Mouse (Mus musculus): ENCODE measurements around the gene Gm45062. TPM values are rescaled to one million over a fixed set of nuclear protein-coding genes. Genes with fewer than 3 reads are reported as not detected.

Gm45062 gene
- polyA plus RNA-seq, 1 experiment from 2014 or later, result 6.9 TPM

DNA sequence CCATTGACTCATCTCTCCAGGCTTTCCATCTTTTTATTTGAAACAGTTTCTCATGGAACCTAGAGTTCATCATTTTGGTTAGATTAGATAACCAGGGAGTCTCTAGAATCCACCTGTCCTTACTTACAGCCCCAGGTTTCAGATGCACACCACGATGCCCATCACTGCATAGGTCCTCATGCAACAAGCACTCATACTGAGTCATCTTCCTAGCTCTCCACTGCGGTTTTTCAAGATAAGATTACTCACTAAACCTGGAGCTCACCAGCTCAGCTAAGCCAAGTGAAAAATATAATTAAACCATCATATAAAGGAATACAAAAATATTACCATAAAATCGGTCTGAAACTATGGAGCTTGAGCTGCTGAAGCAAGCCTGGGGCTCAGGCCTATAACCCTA is 324.6 kb downstream of the Gm45062 start:
- H3K4me1 ChIP-seq, result no peaks in the 10 kb centered on the region

DNA sequence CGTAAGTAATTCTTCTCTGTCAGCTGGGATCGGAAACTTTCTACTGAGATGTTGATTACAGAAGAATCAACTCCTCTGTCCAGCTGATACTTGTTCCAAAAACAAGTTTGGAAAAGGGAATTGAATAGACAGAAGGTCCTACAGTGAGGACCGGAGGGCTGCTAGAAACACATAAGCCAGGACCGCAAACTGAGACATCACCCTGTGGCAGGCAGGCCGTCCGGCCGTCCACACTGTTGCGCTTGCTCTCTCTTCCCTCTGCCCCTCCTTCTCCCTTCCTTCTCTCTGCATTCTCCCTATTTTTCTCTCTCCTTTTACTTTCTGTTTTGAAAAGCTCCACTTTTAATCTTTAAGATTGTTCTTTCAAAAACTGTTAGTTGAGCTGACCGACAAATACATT is 332.4 kb downstream of the Gm45062 start:
- H3K27ac ChIP-seq (replicated peaks), result no peak overlapping the region
- no peaks in the 10 kb centered on the region for H3K9me3 ChIP-seq
- H3K4me1 ChIP-seq, result no peaks in the 10 kb centered on the region
- no peak overlapping the region for H3K4me3 ChIP-seq
- H3K36me3 ChIP-seq (replicated peaks), result peaks cover 18% of the 10 kb centered on the region; the same call in 1 of the 2 replicates
- DNase-seq (ENCODE audit: low spot score), result no peak
- no peaks in the 10 kb centered on the region for H3K27me3 ChIP-seq (replicated peaks; ENCODE audit: low read depth, poor library complexity, severe bottlenecking)
- 90% methylated on average over 9 of the region's 9 CpGs for WGBS

More for the DNA sequence above, 324.6 kb downstream of the Gm45062 start:
- Histone ChIP-seq H3K4me3 (no peak overlapping the region), H3K27me3 (replicated peaks; ENCODE audit: low read depth, poor library complexity, severe bottlenecking) (no peaks in the 10 kb centered on the region), H3K27ac (replicated peaks) (no peak overlapping the region), H3K36me3 (replicated peaks) (peaks cover 15% of the 10 kb centered on the region; the same call in 1 of the 2 replicates), H3K9me3 (no peaks in the 10 kb centered on the region)
- DNase-seq (ENCODE audit: low spot score), result no peak
- WGBS, result 92% methylated on average over 3 of the region's 3 CpGs

DNA sequence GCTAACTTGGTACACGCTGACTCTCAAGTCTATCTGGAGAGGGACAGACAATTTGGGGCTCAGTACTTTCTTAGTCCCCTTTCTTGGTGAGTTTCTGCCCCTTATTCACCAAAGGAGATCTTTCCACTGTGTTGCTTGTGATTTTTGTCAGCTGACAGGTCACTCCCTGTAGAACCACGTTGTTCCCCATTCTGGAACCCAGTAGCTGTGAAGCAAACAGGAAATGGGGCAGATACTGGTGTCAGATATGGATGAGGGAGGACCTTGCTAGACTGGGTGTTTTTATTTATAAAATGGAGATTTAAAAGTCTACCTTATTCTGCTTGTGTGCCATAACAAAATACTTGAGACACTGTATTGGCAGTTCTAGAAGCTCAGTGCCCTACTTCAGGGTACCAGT is 358.1 kb downstream of the Gm45062 start:
- Histone ChIP-seq H3K4me3 (no peak overlapping the region), H3K27me3 (replicated peaks; ENCODE audit: low read depth, poor library complexity, severe bottlenecking) (no peaks in the 10 kb centered on the region), H3K9me3 (no peaks in the 10 kb centered on the region), H3K27ac (replicated peaks) (no peak overlapping the region), H3K36me3 (replicated peaks) (no peaks in the 10 kb centered on the region), H3K4me1 (no peaks in the 10 kb centered on the region)
- no peak for DNase-seq (ENCODE audit: low spot score)
- 74% methylated on average over 2 of the region's 2 CpGs for WGBS

DNA sequence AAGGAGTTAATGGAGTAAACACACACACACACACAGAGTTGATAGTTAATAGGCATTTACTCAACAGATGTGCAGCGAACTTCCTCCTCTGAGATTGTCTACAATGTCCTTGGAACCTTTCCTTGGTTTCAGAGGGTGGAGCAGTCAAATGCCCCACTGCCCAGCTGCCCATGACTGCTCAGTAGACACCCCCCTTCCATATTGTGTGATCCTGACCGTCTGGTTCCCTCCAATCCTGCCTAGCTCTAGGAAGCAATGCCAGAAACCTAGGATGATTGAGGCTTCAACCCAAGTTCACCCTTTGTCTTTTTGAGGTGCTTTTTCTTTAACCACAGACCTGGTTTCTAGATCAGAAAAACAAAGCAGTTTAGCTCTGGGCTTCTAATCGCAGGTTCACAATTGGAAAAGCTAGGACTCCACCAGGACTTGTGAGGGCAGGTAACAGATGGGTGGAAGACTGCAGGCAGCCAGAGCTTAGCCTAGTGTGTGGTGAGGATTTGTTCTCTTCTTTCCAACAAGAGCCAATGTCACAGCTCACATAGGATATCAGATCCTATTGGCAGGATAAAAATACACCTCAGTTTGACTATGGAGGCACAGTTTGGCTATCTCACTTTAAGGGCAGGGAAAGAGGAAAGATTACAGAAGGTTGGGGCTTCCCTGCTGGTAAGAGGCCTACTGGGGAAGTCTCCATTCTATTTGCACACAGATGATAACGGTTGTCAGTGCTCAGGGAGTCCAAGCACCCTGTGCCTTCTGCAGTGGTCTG is 360.5 kb downstream of the Gm45062 start:
- H3K4me1 ChIP-seq, result no peaks in the 10 kb centered on the region
- H3K27me3 ChIP-seq (replicated peaks; ENCODE audit: low read depth, poor library complexity, severe bottlenecking), result no peaks in the 10 kb centered on the region
- no peak overlapping the region for H3K27ac ChIP-seq (replicated peaks)
- no peaks in the 10 kb centered on the region for H3K9me3 ChIP-seq
- H3K4me3 ChIP-seq, result no peak overlapping the region
- no peaks in the 10 kb centered on the region for H3K36me3 ChIP-seq (replicated peaks)
- no peak for DNase-seq (ENCODE audit: low spot score)
- 83% methylated on average over 4 of the region's 4 CpGs for WGBS

DNA sequence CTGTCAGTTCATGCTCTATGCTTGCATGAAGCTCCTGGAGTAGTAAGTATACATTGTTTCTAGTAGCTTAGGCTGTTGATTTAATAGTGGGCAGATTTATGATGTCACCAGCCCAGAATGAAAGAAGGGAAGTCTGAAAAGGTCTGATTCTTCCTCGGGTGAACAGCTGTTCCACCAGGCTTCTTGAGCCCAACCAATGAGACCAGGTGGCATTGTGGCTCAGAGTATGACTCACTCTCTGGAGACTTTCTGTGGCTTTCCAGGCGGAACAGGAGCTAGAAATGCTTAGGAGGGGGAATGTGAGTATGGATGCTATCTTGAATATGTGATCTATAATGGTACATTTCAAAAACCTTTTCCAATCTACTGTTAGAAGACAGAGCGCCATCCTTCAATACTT is 363.8 kb downstream of the Gm45062 start:
- no peak for DNase-seq (ENCODE audit: low spot score)
- Histone ChIP-seq H3K4me3 (no peak overlapping the region), H3K36me3 (replicated peaks) (no peaks in the 10 kb centered on the region), H3K27ac (replicated peaks) (no peak overlapping the region), H3K27me3 (replicated peaks; ENCODE audit: low read depth, poor library complexity, severe bottlenecking) (no peaks in the 10 kb centered on the region), H3K9me3 (no peaks in the 10 kb centered on the region), H3K4me1 (no peaks in the 10 kb centered on the region)
- WGBS, result 82% methylated on average over 3 of the region's 3 CpGs

DNA sequence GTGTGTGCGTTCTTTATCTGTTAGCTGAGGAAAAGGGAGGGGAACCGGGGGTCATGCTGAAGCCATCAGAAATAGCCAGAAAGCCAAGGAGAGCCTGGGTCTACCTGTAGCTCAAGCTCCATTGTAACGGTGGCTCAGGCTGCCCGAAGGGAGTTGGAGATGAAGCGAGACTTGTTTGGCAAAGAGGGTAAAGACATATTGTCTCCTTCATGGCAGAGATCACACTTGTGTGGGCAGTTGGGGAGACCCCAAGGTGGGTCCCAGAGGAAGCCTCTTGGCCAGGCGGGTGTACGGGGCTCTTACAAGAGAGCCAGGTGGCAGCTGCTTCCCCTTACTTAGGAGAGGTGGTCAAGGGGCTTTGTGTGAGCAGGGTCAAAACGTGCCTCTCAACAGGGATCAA is 369.0 kb downstream of the Gm45062 start:
- no peak overlapping the region for H3K27ac ChIP-seq (replicated peaks)
- H3K9me3 ChIP-seq, result no peaks in the 10 kb centered on the region
- H3K36me3 ChIP-seq (replicated peaks), result no peaks in the 10 kb centered on the region
- H3K27me3 ChIP-seq (replicated peaks; ENCODE audit: low read depth, poor library complexity, severe bottlenecking), result no peaks in the 10 kb centered on the region
- no peak for DNase-seq (ENCODE audit: low spot score)
- H3K4me3 ChIP-seq, result no peak overlapping the region
- WGBS, result 91% methylated on average over 8 of the region's 8 CpGs
- H3K4me1 ChIP-seq, result no peaks in the 10 kb centered on the region

DNA sequence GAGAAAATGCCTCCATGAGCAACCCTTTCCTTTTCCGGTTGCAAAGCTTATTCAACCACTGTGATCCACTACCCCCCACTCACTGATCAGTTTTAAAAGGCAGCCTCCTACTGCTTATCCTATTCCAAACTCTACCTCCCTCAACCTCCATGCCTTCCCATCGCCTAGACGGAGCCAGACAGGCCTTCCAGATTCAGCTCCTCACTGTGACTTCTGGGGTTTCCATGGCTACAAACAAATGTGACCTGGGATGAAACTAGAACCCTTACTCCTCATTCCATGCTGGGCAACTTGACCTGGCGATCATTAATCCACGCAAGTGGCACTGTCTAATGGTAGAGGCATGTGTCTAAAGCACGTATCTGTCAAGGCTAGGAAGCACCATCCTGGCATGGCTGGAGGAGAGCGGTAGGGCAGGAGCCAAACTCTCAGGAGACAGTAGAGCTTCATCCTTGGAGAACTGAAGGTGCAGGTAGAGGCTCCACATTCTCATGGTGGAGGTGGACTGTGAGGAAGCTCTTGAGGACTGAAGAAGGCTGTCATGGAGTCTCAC is 369.5 kb downstream of the Gm45062 start:
- Histone ChIP-seq H3K4me1 (no peaks in the 10 kb centered on the region), H3K9me3 (no peaks in the 10 kb centered on the region), H3K27me3 (replicated peaks; ENCODE audit: low read depth, poor library complexity, severe bottlenecking) (no peaks in the 10 kb centered on the region), H3K27ac (replicated peaks) (no peak overlapping the region), H3K36me3 (replicated peaks) (no peaks in the 10 kb centered on the region), H3K4me3 (no peak overlapping the region)
- no peak for DNase-seq (ENCODE audit: low spot score)
- 90% methylated on average over 7 of the region's 7 CpGs for WGBS

DNA sequence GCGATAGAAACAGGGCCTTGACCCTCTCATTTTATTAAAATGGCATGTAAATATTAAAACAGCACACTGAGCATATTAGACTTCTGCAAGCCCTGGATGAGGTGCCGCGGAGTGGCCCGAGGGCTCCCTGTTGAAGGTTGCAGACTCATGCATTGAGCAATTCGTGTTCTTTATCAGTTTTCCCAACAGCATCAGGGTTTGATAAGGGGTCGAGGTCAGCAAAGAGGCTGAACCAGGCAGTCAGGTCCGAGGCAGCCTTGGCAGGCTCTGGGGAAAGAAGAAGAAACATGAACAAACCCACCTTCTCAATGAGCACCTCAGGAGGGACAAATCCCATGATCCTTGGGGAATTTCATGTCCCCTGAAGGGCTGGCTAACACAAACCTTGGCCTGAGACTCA is 371.3 kb downstream of the Gm45062 start:
- WGBS, result 87% methylated on average over 7 of the region's 7 CpGs
- Histone ChIP-seq H3K9me3 (no peaks in the 10 kb centered on the region), H3K4me3 (no peak overlapping the region), H3K36me3 (replicated peaks) (no peaks in the 10 kb centered on the region), H3K27ac (replicated peaks) (no peak overlapping the region), H3K27me3 (replicated peaks; ENCODE audit: low read depth, poor library complexity, severe bottlenecking) (no peaks in the 10 kb centered on the region), H3K4me1 (no peaks in the 10 kb centered on the region)
- DNase-seq (ENCODE audit: low spot score), result no peak

DNA sequence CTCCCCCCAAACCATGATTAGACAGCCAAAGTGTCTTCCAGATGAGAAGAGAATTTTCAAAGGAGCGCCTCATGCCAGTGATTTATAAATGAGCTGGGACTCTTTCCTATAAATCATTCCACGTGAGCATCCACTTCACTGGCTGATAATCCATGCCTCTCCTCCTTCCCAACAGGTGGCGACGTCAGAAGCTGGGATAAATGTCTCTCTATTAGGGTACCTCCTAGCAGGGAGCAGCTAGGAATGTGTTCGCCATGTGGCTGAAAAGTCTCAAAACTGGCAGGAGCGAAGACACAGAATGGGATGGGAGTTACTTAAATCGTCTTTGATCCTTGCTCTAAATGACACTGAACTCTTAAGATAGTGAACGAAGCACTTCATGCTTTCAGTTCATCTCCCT is 372.1 kb downstream of the Gm45062 start:
- Histone ChIP-seq H3K4me1 (no peaks in the 10 kb centered on the region), H3K4me3 (no peak overlapping the region), H3K36me3 (replicated peaks) (no peaks in the 10 kb centered on the region), H3K9me3 (no peaks in the 10 kb centered on the region), H3K27me3 (replicated peaks; ENCODE audit: low read depth, poor library complexity, severe bottlenecking) (no peaks in the 10 kb centered on the region), H3K27ac (replicated peaks) (no peak overlapping the region)
- 85% methylated on average over 8 of the region's 8 CpGs for WGBS
- no peak for DNase-seq (ENCODE audit: low spot score)

DNA sequence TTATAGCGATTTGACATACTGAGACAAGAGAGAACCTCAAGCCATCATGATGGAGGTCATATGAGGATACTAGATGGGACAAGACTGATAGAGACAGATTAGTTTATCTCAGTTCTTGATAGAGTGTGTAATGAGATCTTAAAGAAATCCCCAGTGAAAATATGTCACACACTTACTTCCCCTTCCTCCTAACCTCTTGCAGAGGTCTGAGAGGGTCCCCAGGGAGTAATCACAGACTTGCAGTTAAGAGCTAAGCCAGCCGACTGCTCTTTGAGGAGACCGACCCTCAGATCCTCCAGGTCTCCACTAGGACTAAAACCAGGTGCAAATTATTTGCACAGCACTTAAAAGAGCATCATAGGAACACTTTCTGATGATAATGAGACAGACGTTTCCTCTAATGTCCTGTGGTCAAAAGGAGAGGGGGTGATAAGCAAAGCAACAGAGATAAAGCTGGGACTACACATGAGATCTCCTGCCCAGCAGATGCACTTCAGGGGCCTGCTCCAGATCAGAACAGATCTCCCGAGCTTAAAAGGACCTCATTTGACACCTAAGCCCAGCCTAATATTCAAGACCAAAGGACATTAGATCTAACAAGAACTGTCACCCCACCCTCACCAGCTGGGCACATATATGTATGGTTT is 372.9 kb downstream of the Gm45062 start:
- Histone ChIP-seq H3K36me3 (replicated peaks) (no peaks in the 10 kb centered on the region), H3K27ac (replicated peaks) (no peak overlapping the region), H3K27me3 (replicated peaks; ENCODE audit: low read depth, poor library complexity, severe bottlenecking) (no peaks in the 10 kb centered on the region), H3K9me3 (no peaks in the 10 kb centered on the region), H3K4me3 (no peak overlapping the region), H3K4me1 (no peaks in the 10 kb centered on the region)
- 64% methylated on average over 5 of the region's 5 CpGs for WGBS
- no peak for DNase-seq (ENCODE audit: low spot score)

DNA sequence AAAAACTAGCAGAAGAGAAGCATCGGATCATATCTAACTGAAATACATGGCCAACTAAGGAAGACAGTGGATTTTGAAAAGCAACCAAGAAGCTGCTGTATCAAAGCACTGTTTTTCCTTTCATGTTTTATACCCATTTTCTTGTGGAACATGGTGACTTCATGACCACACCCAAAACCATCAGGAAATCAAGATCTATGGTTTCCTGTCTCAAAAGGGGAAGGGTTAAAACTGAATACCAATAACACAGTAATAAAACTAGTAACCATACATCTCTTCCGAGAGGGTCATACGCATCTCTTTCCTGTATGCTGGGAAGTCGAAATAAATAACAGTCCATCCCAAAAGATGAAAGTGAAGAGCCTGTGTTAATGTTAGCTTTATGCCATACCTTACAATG is 373.5 kb downstream of the Gm45062 start:
- H3K4me1 ChIP-seq, result no peaks in the 10 kb centered on the region
- H3K9me3 ChIP-seq, result no peaks in the 10 kb centered on the region
- H3K4me3 ChIP-seq, result no peak overlapping the region
- H3K27ac ChIP-seq (replicated peaks), result no peak overlapping the region
- 92% methylated on average over 4 of the region's 4 CpGs for WGBS
- DNase-seq (ENCODE audit: low spot score), result no peak
- no peaks in the 10 kb centered on the region for H3K36me3 ChIP-seq (replicated peaks)
- H3K27me3 ChIP-seq (replicated peaks; ENCODE audit: low read depth, poor library complexity, severe bottlenecking), result no peaks in the 10 kb centered on the region

DNA sequence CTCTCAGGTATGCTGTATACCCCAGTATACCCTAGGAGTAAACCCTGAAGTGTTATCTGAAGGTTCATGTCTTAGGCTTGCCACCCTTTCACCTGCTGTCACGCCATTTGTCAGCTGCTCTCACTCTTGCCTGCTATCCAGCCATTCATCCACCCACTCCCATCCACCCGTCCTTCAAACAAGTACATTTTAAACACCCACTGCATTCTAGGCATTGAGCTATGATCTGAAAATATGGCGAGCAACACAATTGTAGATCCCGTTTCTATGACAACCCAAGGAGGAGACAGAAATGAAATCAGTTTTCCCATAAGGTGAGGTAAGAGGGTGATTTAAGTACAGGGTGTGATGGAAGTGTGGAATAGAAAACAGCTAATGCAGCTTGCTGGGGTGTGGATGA is 378.9 kb downstream of the Gm45062 start:
- Histone ChIP-seq H3K9me3 (no peaks in the 10 kb centered on the region), H3K27ac (replicated peaks) (no peak overlapping the region), H3K4me3 (no peak overlapping the region), H3K36me3 (replicated peaks) (no peaks in the 10 kb centered on the region), H3K27me3 (replicated peaks; ENCODE audit: low read depth, poor library complexity, severe bottlenecking) (no peaks in the 10 kb centered on the region), H3K4me1 (no peaks in the 10 kb centered on the region)
- 91% methylated on average over 4 of the region's 4 CpGs for WGBS
- no peak for DNase-seq (ENCODE audit: low spot score)

DNA sequence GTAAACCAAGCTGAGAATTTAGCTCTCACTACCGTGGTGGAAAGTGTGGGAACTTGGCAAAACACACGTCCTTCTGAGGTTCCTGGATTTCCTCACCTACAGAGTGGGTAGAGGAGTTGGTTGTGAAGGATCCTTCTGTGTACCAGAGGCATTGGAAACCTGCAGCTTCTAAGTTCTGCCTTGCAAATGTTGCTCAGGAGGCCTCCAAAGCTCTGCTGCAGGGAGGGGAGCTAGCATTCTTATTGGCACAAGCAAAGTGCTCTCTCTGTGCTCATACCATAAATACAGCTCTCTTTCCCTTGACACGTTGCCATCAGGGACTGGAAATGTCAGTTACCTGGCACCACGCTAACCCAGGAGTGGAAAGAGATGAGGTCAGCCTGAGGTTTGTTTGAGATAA is 379.6 kb downstream of the Gm45062 start:
- WGBS, result 82% methylated on average over 4 of the region's 4 CpGs

More for the DNA sequence above, 379.6 kb downstream of the Gm45062 start:
- Histone ChIP-seq H3K27me3 (replicated peaks; ENCODE audit: low read depth, poor library complexity, severe bottlenecking) (no peaks in the 10 kb centered on the region), H3K4me3 (no peak overlapping the region), H3K4me1 (no peaks in the 10 kb centered on the region), H3K36me3 (replicated peaks) (no peaks in the 10 kb centered on the region), H3K9me3 (no peaks in the 10 kb centered on the region), H3K27ac (replicated peaks) (no peak overlapping the region)
- DNase-seq (ENCODE audit: low spot score), result no peak

Measured in embryonic facial prominence, embryonic 10.5 days (tissue).